Mouse (Mus musculus) B cell, adult 2 months (primary cell): ENCODE results near the gene Pla2g2f.

Experiments used
- DNase-seq, 2 experiments: peaks; one replicate each; pipeline ENCODE4 v3.0.0; 2022

Pla2g2f gene

GRCm38 (mm10) chr4:138757416-138757815 is at the start of gene Pla2g2f:
Gene Pla2g2f (minus strand): TSS chr4:138757626.
- no peak for DNase-seq

DNA sequence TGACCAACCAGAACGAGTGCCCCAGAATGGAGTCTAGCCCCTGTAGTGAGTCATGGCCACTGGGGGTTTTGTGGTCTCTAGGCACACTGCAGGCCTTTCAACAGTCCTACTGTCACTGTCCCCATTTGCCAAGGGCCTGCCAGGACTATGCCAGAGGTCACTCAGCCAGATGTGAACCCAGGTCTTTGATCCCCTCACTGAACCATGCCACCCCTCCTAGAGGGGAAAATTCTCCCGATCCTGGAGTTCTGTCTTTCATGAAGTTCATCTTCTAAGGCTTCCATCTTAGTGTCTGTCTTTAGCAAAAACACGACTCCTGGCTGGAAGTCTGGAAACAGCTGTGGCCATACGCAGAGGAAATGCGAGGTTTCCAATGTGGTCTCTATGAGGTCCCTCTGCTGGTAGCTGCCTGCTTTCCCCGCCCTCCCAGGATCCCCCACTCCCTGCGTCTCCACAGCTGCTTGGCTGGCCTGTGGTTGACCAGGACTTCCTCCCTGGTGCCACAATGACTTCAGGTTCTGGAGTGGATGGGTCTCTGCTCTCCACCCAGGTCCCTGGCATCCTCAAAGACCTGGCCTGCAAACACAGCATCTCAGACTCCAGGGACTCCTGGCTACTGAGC is 49.6 kb upstream of the Pla2g2f start:
- no peak for DNase-seq

DNA sequence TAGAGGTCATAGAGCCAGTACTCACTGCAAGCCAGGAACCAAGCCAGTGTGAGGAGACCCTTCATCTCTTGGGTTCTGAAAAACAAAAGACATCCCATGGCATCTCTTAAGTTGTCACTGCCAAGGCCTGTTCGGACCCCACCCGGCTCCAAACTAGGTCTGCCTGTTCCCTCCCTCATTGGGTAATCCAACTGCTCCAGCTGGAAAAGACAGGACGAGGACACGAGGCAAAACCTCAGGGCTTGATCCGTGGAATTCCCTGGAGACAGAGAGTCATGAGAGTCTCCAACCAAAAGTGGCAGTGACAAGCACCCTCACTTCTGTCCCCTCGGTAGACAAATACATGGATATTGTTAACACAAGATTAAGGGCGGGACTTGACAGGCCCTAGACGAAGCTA is 48.7 kb upstream of the Pla2g2f start:
- DNase-seq = no peak

DNA sequence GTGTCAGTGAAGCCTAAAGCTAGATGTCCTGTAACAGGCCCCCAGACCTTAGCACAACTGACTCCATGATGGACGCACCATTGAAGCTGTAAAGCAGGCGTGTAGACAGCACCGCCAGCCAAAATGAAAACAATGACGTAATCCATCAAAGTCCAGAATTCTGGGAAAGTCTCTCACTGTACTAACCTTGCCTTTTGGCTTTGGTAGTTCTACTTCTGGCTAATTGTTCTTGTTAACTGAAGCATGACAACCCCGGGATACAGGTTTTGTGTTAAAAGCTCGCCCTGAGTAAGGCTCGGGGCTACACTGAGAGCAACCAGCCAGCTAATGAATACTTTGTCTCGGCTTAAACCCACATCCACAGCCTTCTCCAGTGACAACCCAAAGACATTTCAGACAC is 47.8 kb upstream of the Pla2g2f start:
- DNase-seq = no peak

DNA sequence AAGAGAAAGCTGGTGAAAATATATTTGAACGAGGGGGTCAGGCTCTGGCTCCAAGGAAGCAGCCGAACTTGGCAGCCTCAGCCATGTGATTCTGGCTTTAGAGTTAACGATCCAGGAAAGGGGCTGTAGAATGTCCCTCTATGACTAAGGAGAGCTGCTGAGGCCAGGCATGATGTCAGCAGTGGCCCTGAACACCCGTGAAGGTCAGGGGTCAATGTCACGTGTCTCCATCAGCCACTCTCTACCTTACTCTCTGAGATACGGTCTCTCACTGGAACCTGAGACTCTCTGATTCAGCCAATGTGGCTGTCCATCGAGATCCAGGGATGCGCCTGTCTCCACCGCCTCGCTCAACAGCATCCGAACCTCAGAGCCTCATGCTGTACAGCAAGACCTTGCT is 45.5 kb upstream of the Pla2g2f start:
- no peak for DNase-seq

DNA sequence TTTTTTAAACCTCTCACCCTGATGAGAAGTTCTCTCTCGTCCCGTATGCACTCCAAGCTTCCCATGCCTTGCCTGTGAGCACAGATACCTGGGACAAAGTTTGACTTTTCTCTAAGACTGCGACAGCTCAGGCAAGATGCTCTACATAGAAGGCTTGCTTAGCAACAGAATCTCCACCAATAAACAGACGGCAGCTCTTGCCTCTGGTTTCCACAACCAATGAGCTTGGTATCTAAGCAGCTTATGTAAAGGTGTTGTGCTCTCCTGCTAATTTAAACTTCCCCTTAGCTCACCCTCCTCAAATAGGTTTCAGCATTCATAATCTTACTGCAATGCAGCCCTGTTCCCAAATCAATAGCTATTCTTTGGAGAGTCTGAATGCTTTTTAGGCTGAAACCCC is 44.2 kb upstream of the Pla2g2f start:
- no peak for DNase-seq

- DNase-seq = no peak
Measured at GRCm38 (mm10) chr4:138800134-138800744, 42.8 kb upstream of the Pla2g2f start.

- no peak for DNase-seq
Measured at GRCm38 (mm10) chr4:138797217-138797570, 39.8 kb upstream of the Pla2g2f start.

- no peak for DNase-seq
Measured at GRCm38 (mm10) chr4:138796513-138797216, 39.2 kb upstream of the Pla2g2f start.

- DNase-seq = no peak
Measured at GRCm38 (mm10) chr4:138794344-138794743, 36.9 kb upstream of the Pla2g2f start.

DNA sequence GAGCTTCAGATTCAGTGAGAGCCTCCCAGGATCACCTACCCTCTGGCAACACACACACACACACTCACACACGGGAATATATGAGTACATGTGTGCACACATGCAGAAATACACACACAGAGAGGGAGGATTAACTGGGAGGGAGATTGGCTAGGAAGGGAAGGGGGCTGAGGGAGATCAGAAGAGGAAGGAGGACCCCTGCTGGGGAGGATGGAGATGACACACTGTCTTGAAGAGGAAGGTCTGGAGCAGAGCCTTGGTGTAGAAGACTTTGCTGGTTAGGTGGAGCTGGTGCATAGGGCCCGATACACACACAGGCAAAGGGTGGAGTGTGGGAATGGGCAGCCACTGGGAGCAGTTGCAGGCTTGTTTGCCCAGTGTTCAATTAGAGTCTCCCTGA is 35.9 kb upstream of the Pla2g2f start:
- DNase-seq = no peak

DNA sequence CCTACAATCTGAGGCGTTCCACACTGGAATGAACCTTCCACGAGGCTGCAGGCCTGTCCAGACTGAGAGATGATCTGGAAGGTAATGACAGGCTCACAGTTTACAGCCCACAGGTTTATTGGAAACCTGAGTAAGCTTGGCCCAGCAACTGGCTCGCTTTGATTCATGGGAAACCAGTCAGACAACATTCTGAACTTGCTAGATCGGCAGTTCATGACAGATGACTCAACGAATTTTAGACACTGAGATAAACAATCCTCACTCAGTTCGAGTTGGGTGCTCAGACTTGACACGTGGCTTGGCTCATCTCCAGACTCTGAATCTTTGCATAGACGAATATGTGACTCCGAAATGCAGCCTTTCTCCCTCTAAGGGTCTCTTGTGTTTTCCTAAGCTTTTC is 35.2 kb upstream of the Pla2g2f start:
- no peak for DNase-seq

GRCm38 (mm10) chr4:138791452-138791851 is 34.0 kb upstream of the Pla2g2f start:
- no peak for DNase-seq

DNA sequence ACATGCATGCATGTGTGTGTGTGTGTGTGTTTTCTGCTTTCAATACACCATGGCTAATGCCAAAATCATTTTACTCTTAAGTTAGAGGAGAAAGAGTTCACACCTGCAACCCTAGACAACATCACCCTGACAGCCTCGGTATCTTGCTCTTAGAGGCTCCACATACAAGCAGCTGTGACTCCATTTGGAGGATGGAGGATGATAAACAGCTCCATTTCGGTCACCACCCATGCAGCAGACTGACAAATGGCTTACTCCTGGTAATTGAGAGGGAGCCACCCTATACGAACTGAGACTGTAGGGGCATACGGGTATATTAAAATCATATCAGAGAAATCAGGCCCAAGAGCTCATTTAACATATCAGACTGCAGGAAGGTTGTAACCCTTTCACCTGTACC is 31.0 kb upstream of the Pla2g2f start:
- no peak for DNase-seq

- DNase-seq = no peak
Measured at GRCm38 (mm10) chr4:138786141-138786540, 28.7 kb upstream of the Pla2g2f start.

- no peak for DNase-seq
Measured at GRCm38 (mm10) chr4:138785721-138786120, 28.3 kb upstream of the Pla2g2f start.

DNA sequence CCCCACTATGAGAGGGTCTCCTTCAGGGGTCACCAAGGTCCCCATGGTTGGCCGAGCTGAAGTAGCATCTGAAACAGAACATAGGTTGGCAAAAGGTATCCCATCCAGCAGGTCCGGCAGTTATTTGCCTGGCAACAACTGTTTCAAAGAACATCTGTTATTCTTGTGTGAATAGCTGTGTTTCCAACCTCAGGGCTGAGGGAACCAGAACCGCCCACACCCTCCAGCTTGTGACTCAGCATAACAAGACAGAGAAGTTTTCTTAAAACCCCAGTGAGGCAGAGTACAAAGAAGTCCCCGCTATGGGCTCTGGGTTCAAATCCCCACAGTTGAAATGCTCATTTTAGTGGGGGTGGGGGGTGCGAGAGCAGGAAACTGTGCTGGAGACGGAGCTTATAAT is 24.7 kb upstream of the Pla2g2f start:
- DNase-seq = no peak

DNA sequence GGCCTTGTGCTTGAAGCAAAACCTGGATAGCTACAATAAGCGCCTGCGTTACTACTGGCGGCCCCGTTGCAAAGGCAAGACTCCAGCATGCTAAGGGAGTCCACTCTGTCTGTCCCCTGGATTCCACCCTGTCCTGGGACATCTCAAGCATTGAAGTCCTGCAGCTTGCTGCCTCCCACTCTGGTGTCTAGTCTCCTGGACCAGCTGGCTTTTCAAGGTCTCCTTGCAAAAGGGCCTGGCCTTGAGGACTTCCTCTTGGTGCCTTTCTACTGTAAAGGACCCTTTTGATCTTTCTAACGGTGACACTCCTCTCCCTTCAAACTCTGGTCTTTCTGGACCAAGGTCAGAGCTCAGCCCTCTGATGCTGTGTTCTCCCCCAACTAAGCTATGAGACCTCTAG is 22.9 kb upstream of the Pla2g2f start:
- no peak for DNase-seq

DNA sequence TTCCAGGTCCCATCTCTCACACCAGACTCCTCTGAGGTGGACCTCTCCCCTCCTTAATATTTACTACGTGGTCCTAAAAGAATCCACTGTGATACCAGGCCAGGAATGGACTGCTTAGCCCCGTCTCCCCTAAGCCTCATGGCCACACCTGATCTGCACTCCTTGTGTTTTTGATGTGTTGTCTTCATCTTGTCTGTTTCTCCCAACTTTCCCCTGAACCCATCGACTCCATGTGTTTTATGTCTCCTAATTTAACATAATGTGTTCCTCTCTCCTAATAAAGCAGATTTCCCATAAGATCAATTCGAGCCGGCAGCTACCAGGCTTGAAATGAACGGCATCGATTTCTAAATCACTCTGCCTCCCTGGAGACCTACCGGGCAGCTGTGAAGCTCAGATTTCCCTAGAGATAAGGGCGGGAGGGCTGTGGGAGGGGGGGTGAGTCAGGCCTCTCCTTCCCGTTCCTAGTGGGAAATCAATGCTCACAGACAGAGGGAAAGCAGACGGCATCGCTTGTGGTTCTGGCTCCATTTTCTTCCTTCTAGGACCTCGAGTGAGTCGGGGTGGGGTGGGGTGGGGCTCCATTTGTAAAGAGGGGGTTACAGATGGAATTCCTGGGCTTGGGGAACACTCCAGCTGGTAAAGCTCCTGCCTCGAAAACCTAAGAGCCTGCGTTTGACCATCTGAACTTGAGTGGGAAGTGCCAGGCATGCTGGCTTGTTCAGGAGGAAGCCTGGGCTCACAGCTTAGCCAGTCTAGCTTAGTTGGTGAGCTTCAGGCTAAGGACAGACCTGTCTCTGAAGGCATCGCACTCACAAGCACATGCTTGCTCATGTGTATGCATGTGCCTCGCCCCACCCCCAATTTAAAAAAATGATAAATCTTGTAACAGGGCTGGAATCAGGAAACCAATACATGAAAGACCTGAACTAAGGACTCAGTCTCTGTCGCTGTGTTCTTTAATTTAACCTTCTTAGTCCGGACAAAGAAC is 20.3 kb upstream of the Pla2g2f start:
- no peak for DNase-seq

GRCm38 (mm10) chr4:138775435-138775834 is 18.0 kb upstream of the Pla2g2f start, which contains the start of gene Pla2g2d:
Gene Pla2g2d (plus strand): TSS chr4:138775735.
- DNase-seq = no peak

DNA sequence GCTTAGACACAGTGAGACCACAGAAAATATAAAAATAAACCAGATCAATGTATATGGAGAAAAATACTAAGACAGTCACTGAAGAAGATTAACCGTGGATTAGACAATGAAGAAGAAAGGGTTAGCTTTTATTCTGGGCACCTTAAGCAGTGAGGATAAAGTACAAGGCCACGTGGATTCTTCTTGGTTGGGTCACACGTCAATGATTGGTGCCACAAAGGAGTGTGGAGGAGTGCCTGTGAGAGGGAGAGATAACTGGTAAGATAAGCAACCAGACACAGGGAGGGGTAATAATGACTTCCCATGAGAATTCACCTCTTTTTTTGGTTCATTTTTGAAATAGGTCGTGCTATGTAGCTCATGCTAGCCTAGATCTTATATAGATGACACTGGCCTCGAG is 15.0 kb upstream of the Pla2g2f start:
- DNase-seq = no peak

- no peak for DNase-seq
Measured at GRCm38 (mm10) chr4:138771970-138772369, 14.5 kb upstream of the Pla2g2f start.

DNA sequence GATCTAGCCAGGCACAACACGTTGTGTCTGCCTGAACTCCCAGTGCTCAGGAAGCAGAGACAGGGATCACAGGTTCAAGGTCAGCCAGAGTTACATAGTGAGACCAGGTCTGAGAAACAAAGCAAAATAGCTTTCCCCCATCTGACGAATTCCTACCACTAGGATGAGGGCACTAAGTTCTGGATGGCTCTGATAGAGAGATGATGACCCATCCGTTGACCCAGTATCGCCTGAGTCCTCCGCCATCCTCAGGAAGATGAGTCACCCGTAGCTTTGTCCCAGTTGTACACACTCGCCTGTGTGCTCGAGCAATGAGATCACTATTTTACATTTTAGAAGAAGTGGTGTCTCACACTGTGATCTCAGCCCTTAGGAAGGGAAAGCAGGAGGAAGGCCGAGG is 4.8 kb upstream of the Pla2g2f start:
- no peak for DNase-seq
